Mouse (Mus musculus) brain, embryonic 14.5 days (tissue): ENCODE measurements around the gene Palm3.

Source experiments
- CTCF ChIP-seq: fragments of 200-500 bp; IDR thresholded peaks from 2 replicates; pipeline ENCODE4 v1.5.1; 2012; ENCODE audit warnings: inconsistent platforms, mild to moderate bottlenecking, moderate library complexity, borderline replicate concordance; ENCODE audit not compliant: insufficient read depth, insufficient read length; ENCODE audit errors: extremely low read depth
- POLR2A ChIP-seq: fragments of 200-500 bp; IDR thresholded peaks from 2 replicates; pipeline ENCODE4 v1.6.1; 2012; ENCODE audit warnings: mild to moderate bottlenecking, inconsistent platforms, borderline replicate concordance; ENCODE audit not compliant: poor library complexity, insufficient read depth, insufficient read length, severe bottlenecking; ENCODE audit errors: extremely low read depth

- no peak for TF ChIP-seq POLR2A
- no peak for TF ChIP-seq CTCF
Observed at GRCm38 (mm10) chr8:84065037-84065436, 43.8 kb downstream of the Palm3 start, which contains the start of gene Gm10643.
